Mouse (Mus musculus) liver, embryonic 16.5 days (tissue): ENCODE results near the gene Lpar2. TPM values are rescaled to one million over a fixed set of nuclear protein-coding genes. Genes with fewer than 3 reads are reported as not detected.
A peak's percentile ranks its signal among the peaks of the same experiment; 100 is the strongest.

Source experiments
- ATAC-seq: fragments of 200-750 bp; cut with Nextera tagmentation; 2 replicates; pipeline ENCODE4 v1.8.0; 2017; ENCODE audit warnings: low read depth, mild to moderate bottlenecking, moderate number of reproducible peaks, moderate library complexity
- H3K27ac ChIP-seq: fragments of 300-500 bp; sonication (generic); 2 replicates; pipeline ENCODE4 v1.5.1; 2014; ENCODE audit warnings: mild to moderate bottlenecking, low read length
- H3K27me3 ChIP-seq: fragments of 300-500 bp; sonication (generic); 2 replicates; pipeline ENCODE4 v1.6.1; 2014; ENCODE audit warnings: low read depth, low read length, mixed read lengths; ENCODE audit not compliant: control insufficient read depth, insufficient read depth
- H3K36me3 ChIP-seq: fragments of 300-500 bp; sonication (generic); 2 replicates; pipeline ENCODE4 v1.6.1; 2014; ENCODE audit warnings: mild to moderate bottlenecking; ENCODE audit not compliant: control insufficient read depth, insufficient read depth
- H3K4me1 ChIP-seq: fragments of 300-500 bp; sonication (generic); 2 replicates; pipeline ENCODE4 v1.6.1; 2014; ENCODE audit warnings: low read depth, low read length, mixed read lengths; ENCODE audit not compliant: control insufficient read depth
- H3K4me2 ChIP-seq: fragments of 300-500 bp; sonication (generic); 2 replicates; pipeline ENCODE4 v1.6.1; 2014; ENCODE audit warnings: low read depth, low read length, mixed read lengths
- H3K4me3 ChIP-seq: fragments of 300-500 bp; sonication (generic); 2 replicates; pipeline ENCODE4 v1.5.1; 2014; ENCODE audit warnings: low read depth, mild to moderate bottlenecking, low read length
- H3K9ac ChIP-seq: fragments of 300-500 bp; sonication (generic); 2 replicates; pipeline ENCODE4 v1.6.1; 2014; ENCODE audit warnings: low read depth, low read length
- H3K9me3 ChIP-seq: fragments of 300-500 bp; sonication (generic); replicated peaks from 2 replicates; pipeline ENCODE4 v1.6.1; 2016; ENCODE audit warnings: low read length; ENCODE audit not compliant: control insufficient read depth
- WGBS: fragments of 180-500 bp; shearing (Covaris S2); extraction: QIAGEN DNeasy Blood & Tissue Kit; methylation state at CpG from one replicate; pipeline ENCODE4 v1.1.7; 2014; ENCODE audit not compliant: insufficient replicate concordance; 5-methylcytosine and 5-hydroxymethylcytosine counted together
- polyA plus RNA-seq: library from polyadenylated mRNA; unstranded; fragments of >200 nt; fragmentation: Nextera tagmentation; extraction: Ambion mirVana; gene quantifications from 2 replicates; pipeline ENCODE4 v1.2.1, GENCODE M21; 2015

Gene Lpar2
- polyA plus RNA-seq, 1 experiment from 2014 or later = 0.07 TPM

DNA sequence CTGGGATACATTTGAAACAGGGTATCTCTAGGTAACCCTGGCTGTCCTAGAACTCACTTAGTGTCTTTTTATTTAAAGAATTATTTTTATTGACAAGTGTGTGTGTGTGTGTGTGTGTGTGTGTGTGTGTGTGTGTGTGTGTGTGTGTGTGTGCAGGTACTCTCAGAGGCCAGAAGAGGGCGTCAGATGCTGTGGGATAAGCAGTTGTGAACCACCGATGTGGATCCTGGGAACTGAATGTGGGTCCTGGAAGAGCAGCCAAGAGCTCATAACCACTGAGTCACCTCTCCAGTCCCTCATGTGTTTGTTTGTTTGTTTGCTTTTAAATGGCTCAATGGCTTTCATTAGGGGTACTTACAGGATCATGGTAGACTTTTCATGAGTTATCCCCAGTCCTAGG is 7.3 kb upstream of the Lpar2 start:
- H3K4me2 ChIP-seq = no peak overlapping the region
- H3K9ac ChIP-seq = no peak overlapping the region
- no peaks in the 10 kb centered on the region for H3K9me3 ChIP-seq
- H3K4me3 ChIP-seq = no peak overlapping the region
- H3K4me1 ChIP-seq = no peaks in the 10 kb centered on the region
- no peaks in the 10 kb centered on the region for H3K27me3 ChIP-seq
- no peak for ATAC-seq
- peaks cover 14% of the 10 kb centered on the region; the same call in 1 of the 2 replicates for H3K36me3 ChIP-seq
- 71% methylated on average over 2 of the region's 2 CpGs for WGBS
- no peak overlapping the region for H3K27ac ChIP-seq

DNA sequence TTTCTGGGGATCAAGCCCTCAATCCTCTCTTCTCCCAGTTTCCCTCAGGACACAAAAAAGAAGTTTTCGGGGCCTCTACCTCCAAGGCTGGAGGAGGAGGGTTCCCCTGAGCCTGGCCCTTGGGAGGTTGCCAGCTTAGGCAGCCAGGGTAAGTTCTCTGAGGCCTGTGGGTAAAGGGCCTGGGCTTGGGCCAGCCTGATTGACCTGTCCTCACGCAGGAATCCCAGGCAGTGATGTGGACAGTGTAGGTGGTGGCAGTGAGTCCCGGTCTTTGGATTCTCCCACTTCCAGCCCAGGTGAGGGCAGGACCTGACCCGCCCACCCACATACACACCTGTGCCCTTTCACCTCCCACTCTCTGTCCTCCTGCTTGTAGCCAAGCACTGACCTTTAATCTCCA is 6.8 kb upstream of the Lpar2 start:
- H3K4me1 ChIP-seq = no peaks in the 10 kb centered on the region
- H3K36me3 ChIP-seq = peaks cover 14% of the 10 kb centered on the region; the same call in 1 of the 2 replicates
- H3K27ac ChIP-seq = no peak overlapping the region
- no peak overlapping the region for H3K4me2 ChIP-seq
- WGBS = 70% methylated on average over 4 of the region's 4 CpGs
- no peak overlapping the region for H3K4me3 ChIP-seq
- H3K9me3 ChIP-seq = no peaks in the 10 kb centered on the region
- ATAC-seq = no peak
- H3K27me3 ChIP-seq = no peaks in the 10 kb centered on the region
- H3K9ac ChIP-seq = no peak overlapping the region

DNA sequence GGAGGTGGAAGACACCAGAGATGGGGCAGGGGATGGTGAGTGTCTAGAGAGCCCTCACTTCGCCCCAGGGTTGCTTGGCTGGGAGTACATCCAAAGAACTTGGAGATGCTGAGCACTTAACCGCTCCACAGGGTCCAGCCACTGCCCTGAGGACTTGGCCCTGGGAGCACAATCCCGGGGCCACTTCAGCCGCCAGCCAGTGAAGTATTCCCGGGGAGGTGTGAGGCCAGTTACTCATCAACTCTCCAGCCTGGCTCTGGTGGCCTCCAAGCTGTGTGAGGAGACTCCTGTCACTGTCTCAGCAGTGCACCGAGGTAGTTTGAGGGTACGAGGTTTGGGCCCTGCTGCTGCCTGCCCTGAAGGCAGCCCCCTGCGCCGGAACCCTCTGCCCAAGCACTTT is 1.8 kb upstream of the Lpar2 start:
- Histone ChIP-seq H3K9me3 (no peaks in the 10 kb centered on the region), H3K4me1 (peaks cover 6% of the 10 kb centered on the region), H3K36me3 (no peaks in the 10 kb centered on the region), H3K27ac (no peak overlapping the region), H3K27me3 (no peaks in the 10 kb centered on the region), H3K9ac (no peak overlapping the region), H3K4me2 (no peak overlapping the region), H3K4me3 (no peak overlapping the region)
- ATAC-seq = no peak
- 76% methylated on average over 9 of the region's 9 CpGs for WGBS

DNA sequence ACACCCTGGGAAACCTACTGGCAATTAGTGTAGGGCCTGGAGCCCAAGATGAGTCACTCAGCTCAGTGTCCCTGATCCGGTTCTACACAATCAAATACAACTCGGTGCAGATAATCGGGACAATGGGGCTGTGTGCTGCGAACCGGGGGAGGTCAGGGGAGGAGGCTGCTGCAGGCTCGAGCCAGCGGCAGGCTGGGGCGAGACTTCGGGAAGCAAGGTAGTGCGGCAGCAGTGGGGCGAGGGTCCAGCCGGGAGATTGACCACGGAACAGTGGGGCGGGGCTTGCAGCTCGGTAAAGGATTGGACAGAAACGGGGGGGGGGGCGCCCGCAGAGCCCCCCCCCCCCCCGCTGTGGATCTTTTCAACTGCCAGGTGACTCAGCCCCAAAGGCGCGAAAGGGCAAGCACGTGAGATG is 251 bp upstream of the Lpar2 start:
- H3K4me1 ChIP-seq = peaks cover 6% of the 10 kb centered on the region
- H3K9me3 ChIP-seq = no peaks in the 10 kb centered on the region
- H3K4me2 ChIP-seq = peak overlapping the region; percentile 76
- H3K27ac ChIP-seq = no peak overlapping the region
- no peak overlapping the region for H3K9ac ChIP-seq
- H3K27me3 ChIP-seq = no peaks in the 10 kb centered on the region
- peak overlapping the region; percentile 59 for H3K4me3 ChIP-seq
- 3% methylated on average over 14 of the region's 22 CpGs for WGBS
- ATAC-seq = 0 out of 2 replicates have a peak, but pooled peaks have one; percentile 22
- no peaks in the 10 kb centered on the region for H3K36me3 ChIP-seq

DNA sequence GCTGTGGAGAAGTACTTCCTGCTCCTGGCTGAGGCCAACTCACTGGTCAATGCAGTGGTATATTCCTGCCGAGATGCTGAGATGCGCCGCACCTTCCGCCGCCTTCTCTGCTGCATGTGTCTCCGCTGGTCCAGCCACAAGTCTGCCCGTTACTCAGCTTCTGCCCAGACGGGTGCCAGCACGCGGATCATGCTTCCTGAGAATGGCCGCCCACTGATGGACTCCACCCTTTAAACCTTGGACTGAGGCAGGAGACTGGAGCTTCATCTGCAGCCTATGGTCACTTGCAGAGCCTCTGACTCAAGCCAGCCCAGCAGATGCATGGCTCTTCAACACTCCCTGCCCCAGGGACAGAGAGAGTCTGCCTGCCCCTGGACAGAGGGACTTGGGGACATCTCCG is 4.1 kb downstream of the Lpar2 start:
- H3K9me3 ChIP-seq = no peaks in the 10 kb centered on the region
- H3K27ac ChIP-seq = no peak overlapping the region
- no peak overlapping the region for H3K9ac ChIP-seq
- H3K4me1 ChIP-seq = peaks cover 6% of the 10 kb centered on the region
- 86% methylated on average over 12 of the region's 12 CpGs for WGBS
- no peak for ATAC-seq
- no peak overlapping the region for H3K4me2 ChIP-seq
- H3K27me3 ChIP-seq = no peaks in the 10 kb centered on the region
- H3K36me3 ChIP-seq = no peaks in the 10 kb centered on the region
- no peak overlapping the region for H3K4me3 ChIP-seq

DNA sequence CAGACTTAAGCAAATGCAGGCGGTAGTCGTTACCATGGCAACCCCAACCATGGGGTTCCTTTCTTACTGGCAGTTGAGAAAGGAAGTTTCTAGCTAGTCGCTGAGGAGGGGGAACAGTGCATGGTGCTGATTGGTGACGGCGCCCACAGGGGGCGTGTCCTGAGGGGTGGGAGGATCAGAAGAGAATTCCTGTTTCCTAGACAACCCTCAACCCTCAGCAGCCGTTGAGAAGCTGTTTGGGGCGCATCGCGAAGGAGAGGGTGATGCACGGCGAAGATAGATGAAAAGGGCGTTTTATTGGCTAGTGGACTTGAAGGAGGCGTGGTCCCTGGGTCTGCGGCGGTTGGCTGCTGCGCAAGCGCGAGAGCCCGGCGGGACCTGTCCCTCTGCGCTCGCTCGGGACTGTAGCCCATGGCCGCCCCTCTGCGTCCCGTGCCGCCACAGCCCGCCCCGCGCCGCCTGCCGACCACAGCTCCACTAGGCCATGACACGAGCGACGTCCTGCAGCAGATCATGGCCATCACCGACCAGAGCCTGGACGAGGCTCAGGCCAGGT is 10.1 kb downstream of the Lpar2 start, which contains the start of gene Pbx4:
Pbx4 (plus strand) TSS at position 194 of the 556 bp plus-strand sequence.
- ATAC-seq = peak; percentile 91
- H3K9ac ChIP-seq = peak within 1 kb of the TSS; percentile 71
- WGBS = 1% methylated on average over 38 of the region's 38 CpGs
- H3K27ac ChIP-seq = peak within 1 kb of the TSS; percentile 30; the same call in 1 of the 2 replicates
- H3K36me3 ChIP-seq = no peaks in the 10 kb centered on the region
- H3K9me3 ChIP-seq = no peaks in the 10 kb centered on the region
- H3K27me3 ChIP-seq = no peaks in the 10 kb centered on the region
- H3K4me1 ChIP-seq = peaks cover 14% of the 10 kb centered on the region
- H3K4me3 ChIP-seq = peak within 1 kb of the TSS; percentile 72
- H3K4me2 ChIP-seq = peak within 1 kb of the TSS; percentile 98

DNA sequence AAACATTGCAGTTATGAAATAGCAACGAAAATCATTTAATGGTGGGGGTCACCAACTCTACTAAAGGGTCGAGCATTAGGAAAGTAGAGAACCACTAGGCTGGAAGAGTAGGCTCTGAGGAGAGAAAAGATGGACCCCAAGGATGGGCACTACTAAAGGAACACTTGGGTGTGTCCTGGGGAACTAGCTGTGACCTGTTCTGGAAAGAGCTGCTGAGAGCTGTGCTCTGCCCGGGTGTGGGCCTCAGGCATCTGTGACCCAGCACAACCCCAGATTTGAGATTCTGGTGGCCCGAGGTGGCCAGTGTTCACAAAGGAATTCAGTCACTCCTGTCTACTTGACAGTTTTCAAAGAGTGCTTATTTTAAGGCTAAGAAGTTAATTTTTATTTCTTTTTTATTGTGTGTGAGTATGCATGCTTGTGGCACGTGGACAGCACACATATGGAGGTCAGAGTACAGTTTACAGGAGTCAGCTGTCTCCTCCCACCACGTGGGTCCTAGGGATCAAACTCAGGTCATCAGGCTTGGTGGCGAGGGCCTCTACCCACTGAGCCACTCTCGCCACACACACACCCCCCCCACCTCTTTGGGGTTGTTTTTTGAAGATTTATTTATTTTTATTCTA is 14.9 kb downstream of the Lpar2 start:
- Histone ChIP-seq H3K9me3 (no peaks in the 10 kb centered on the region), H3K4me1 (peaks cover 8% of the 10 kb centered on the region), H3K36me3 (no peaks in the 10 kb centered on the region), H3K4me2 (no peak overlapping the region), H3K9ac (no peak overlapping the region), H3K27me3 (no peaks in the 10 kb centered on the region), H3K27ac (no peak overlapping the region), H3K4me3 (no peak overlapping the region)
- 49% methylated on average over 8 of the region's 8 CpGs for WGBS
- ATAC-seq = no peak

DNA sequence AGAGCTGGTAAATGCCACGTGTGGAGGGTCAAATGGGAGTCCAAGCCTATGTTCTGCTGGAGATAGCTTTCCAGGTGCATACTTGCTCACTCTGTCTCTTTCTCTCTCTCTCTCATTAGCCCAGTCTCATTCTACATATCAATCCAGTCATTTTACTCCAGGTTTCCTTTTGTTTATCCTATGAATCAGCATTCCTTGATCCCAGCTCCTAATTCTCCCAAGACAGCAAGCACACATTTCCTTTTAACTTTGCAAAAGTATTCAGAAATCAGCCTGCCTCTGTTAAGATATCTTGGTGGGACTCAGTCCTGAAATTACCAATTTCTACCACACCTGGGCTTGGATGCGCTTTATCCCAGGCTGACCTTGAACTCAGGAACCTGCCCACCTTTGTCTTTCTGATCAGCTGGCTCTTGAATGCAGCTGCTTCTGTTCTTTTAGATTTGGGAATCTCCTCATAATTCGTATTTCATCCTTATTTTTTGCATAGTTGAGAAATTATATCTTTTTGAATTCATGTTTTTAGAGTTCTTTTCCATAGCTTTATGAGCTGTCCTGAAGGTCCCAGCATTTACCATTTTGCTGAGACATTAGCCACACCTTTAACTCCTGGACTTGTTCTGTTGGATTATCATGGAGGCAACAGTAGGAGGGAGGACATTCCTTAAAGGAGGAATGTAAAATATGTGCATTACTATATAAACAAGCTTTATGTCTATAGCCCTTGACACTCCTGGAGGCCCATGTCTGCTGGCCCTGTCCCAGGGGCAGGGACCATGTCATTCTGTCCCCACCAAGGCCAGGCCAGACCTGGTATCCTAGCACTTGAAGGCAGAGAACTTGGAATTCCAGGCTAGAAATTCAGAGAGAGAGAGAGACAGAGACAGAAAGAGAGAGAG is 25.2 kb downstream of the Lpar2 start:
- Histone ChIP-seq H3K36me3 (no peaks in the 10 kb centered on the region), H3K27me3 (no peaks in the 10 kb centered on the region), H3K9ac (no peak overlapping the region), H3K9me3 (no peaks in the 10 kb centered on the region; the same call in 1 of the 2 replicates), H3K27ac (no peak overlapping the region), H3K4me2 (no peak overlapping the region), H3K4me3 (no peak overlapping the region), H3K4me1 (peaks cover 11% of the 10 kb centered on the region)
- no peak for ATAC-seq
- whole genome bisulfite sequencing = 52% methylated on average over 3 of the region's 3 CpGs
